Mouse (Mus musculus): Measurements from ENCODE around the gene Mrps23.

DNA sequence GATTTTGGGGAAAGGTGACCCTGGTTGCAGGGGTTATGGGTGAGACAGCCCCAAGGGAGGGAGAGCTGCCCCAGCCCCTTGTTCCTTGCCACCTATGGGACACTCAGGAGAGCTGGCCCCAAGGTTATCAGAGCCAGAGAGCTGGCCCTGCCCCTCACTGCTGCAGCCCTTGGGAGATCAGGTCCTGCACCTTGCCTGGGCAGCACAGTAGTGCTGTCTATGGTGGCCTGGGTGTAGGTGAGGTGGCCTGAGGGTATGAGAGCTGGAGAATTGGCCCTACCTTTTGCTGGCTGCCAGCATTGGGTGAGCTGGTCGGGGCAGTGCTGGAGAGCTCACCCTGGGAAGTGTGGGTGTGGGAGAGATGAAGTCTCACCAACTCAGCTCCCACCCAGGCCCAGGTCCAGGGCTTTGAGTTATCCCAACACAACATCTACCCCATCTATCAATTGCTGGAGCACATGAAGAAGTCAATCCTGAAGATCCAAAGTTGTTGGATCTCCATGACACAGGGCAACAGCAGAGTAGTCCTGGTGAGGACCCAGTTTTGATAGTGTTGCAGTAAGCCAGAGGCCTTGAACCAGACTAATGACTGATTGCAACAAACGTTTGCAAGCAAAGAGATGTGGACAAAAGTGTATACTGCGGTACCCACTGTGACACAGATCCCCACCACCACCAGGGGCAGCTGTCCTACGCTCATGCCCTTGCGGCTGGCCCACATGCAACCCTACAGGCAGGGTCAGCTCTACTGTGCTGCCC is 7.8 kb downstream of the Mrps23 start:
- TF ChIP-seq GATA1 (IDR thresholded peaks at IDR 0.05; ENCODE audit: low read length) (no peak), TAL1 (IDR thresholded peaks at IDR 0.05; ENCODE audit: low read length) (no peak)
